Comparison of ENCODE assay signal across 12 mouse cellular contexts in genomic region chr17:27181666-27182065, GRCm38 (mm10). TPM values are rescaled to one million over a fixed set of nuclear protein-coding genes. Genes with fewer than 3 reads are reported as not detected.
DNase-seq lines count a peak whose midpoint lies in the region; ATAC-seq and TF ChIP-seq lines count a peak whose summit lies in the region.
"Had no signal": no experiment of that assay in that cellular context is flagged by ENCODE, and none has a peak within 500 bp of the region (broad histone marks: within the 10 kb centered on the region; RNA-seq: fewer than 3 reads in every experiment).

No protein-coding gene starts in this region.

- H3K36me3 ChIP-seq in hindbrain, postnatal 0 days (ENCODE audit: insufficient read depth, low read length): no peaks in the 10 kb centered on the region
- no peaks in the 10 kb centered on the region for H3K36me3 ChIP-seq in hindbrain, embryonic 12.5 days
- H3K36me3 ChIP-seq in lung, embryonic 14.5 days (ENCODE audit: insufficient read depth): no peaks in the 10 kb centered on the region
- H3K36me3 ChIP-seq: hindbrain, embryonic 15.5 days; midbrain, embryonic 12.5 days had no signal

- TF ChIP-seq CTCF in hindbrain, postnatal 0 days (IDR thresholded peaks at IDR 0.05; ENCODE audit: low read depth): peak; percentile 48
- peak; percentile 56 for TF ChIP-seq CTCF in lung, embryonic 14.5 days (IDR thresholded peaks at IDR 0.05; ENCODE audit: low read depth)

- no peak overlapping the region for H3K9ac ChIP-seq in hindbrain, postnatal 0 days (replicated peaks; ENCODE audit: low read length)
- H3K9ac ChIP-seq in hindbrain, embryonic 12.5 days: no peak overlapping the region
- H3K9ac ChIP-seq in lung, embryonic 14.5 days: no peak overlapping the region
- H3K9ac ChIP-seq: hindbrain, embryonic 15.5 days; midbrain, embryonic 12.5 days had no signal

- H3K27me3 ChIP-seq in hindbrain, postnatal 0 days (ENCODE audit: insufficient read depth, low read length): no peaks in the 10 kb centered on the region
- H3K27me3 ChIP-seq in hindbrain, embryonic 12.5 days: no peaks in the 10 kb centered on the region
- no peaks in the 10 kb centered on the region for H3K27me3 ChIP-seq in lung, embryonic 14.5 days (ENCODE audit: insufficient read depth, low read length)
- H3K27me3 ChIP-seq: hindbrain, embryonic 15.5 days; midbrain, embryonic 12.5 days had no signal

- WGBS in hindbrain, postnatal 0 days: 37% methylated on average over 3 of the region's 3 CpGs
- WGBS in hindbrain, embryonic 12.5 days: 28% methylated on average over 3 of the region's 3 CpGs
- WGBS in lung, embryonic 14.5 days: 39% methylated on average over 3 of the region's 3 CpGs

- H3K4me2 ChIP-seq in hindbrain, postnatal 0 days (ENCODE audit: low read depth, low read length): no peak overlapping the region
- no peak overlapping the region for H3K4me2 ChIP-seq in hindbrain, embryonic 12.5 days (replicated peaks)
- no peak overlapping the region for H3K4me2 ChIP-seq in lung, embryonic 14.5 days
- H3K4me2 ChIP-seq: hindbrain, embryonic 15.5 days; midbrain, embryonic 12.5 days had no signal

- no peak for ATAC-seq in hindbrain, postnatal 0 days
- ATAC-seq in hindbrain, embryonic 12.5 days (ENCODE audit: low FRiP score): no peak
- ATAC-seq in lung, embryonic 14.5 days (ENCODE audit: insufficient read depth): peak; percentile 28; the same call in 1 of the 2 replicates

- H3K27ac ChIP-seq in hindbrain, postnatal 0 days: no peak overlapping the region
- H3K27ac ChIP-seq in hindbrain, embryonic 12.5 days: no peak overlapping the region
- no peak overlapping the region for H3K27ac ChIP-seq in lung, embryonic 14.5 days (ENCODE audit: low read depth)
- H3K27ac ChIP-seq: hindbrain, embryonic 15.5 days; midbrain, embryonic 12.5 days had no signal

- H3K4me1 ChIP-seq in hindbrain, postnatal 0 days (ENCODE audit: insufficient read depth, low read length): no peaks in the 10 kb centered on the region
- peaks cover 3% of the 10 kb centered on the region; the same call in 1 of the 2 replicates for H3K4me1 ChIP-seq in hindbrain, embryonic 12.5 days
- H3K4me1 ChIP-seq in lung, embryonic 14.5 days (ENCODE audit: insufficient read depth): no peaks in the 10 kb centered on the region
- H3K4me1 ChIP-seq: hindbrain, embryonic 15.5 days; midbrain, embryonic 12.5 days had no signal

- H3K4me3 ChIP-seq in hindbrain, postnatal 0 days (ENCODE audit: low read length): no peak overlapping the region
- no peak overlapping the region for H3K4me3 ChIP-seq in hindbrain, embryonic 12.5 days
- no peak overlapping the region for H3K4me3 ChIP-seq in lung, embryonic 14.5 days (ENCODE audit: low read depth, low read length)
- H3K4me3 ChIP-seq: hindbrain, embryonic 15.5 days; midbrain, embryonic 12.5 days had no signal

- DNase-seq in hindbrain, postnatal 0 days (ENCODE audit: low spot score): no peak
- DNase-seq in MN1 (ENCODE audit: low spot score): peak; percentile 63
- peak; percentile 70 for DNase-seq in gastrocnemius, postnatal 25 days
- peak; percentile 32 for DNase-seq in lung, embryonic 14.5 days
- DNase-seq in cerebellum, postnatal 4 days (ENCODE audit: low spot score in 2 of 2): no peak
- DNase-seq in thymus, postnatal 14 days: no peak
- no peak for DNase-seq in right cerebral cortex, adult 18-20 months
- DNase-seq: cerebellum, adult 9-10 months had no signal

- no peaks in the 10 kb centered on the region for H3K9me3 ChIP-seq in hindbrain, postnatal 0 days (ENCODE audit: low read length)
- no peaks in the 10 kb centered on the region for H3K9me3 ChIP-seq in hindbrain, embryonic 12.5 days (replicated peaks)
- H3K9me3 ChIP-seq in lung, embryonic 14.5 days (ENCODE audit: low read depth, low read length): no peaks in the 10 kb centered on the region
- H3K9me3 ChIP-seq: hindbrain, embryonic 15.5 days; midbrain, embryonic 12.5 days had no signal

RNA-seq across cellular contexts. Expression of gene Ip6k3, which starts 14.1 kb away (rescaled TPM):
- 0.47 TPM in 1 of 2 replicates, not detected in the other for total RNA-seq in hindbrain, postnatal 0 days (2014; rRNA removed)
- 0.31 and 0.37 TPM in 2 replicates for polyA plus RNA-seq in hindbrain, postnatal 0 days (2015; fragmentation: Nextera tagmentation; extraction: Ambion mirVana)
- polyA plus RNA-seq in hindbrain, embryonic 12.5 days (2016; fragmentation: Nextera tagmentation; extraction: Ambion mirVana): 0.40 and 0.54 TPM in 2 replicates
- total RNA-seq in gastrocnemius, postnatal 25 days (2021): 10 to 100 TPM; 73.4 to 94.9 TPM
- polyA plus RNA-seq in lung, embryonic 14.5 days (2014; fragmentation: Nextera tagmentation; extraction: Ambion mirVana): 0.08 TPM in 1 of 2 replicates, not detected in the other
- total RNA-seq: MEL had no signal

RNA-seq across cellular contexts. Expression of gene Lemd2, which starts 22.6 kb away (rescaled TPM):
- total RNA-seq in hindbrain, postnatal 0 days (2014; rRNA removed): 100 and 112 TPM in 2 replicates
- polyA plus RNA-seq in hindbrain, postnatal 0 days (2015; fragmentation: Nextera tagmentation; extraction: Ambion mirVana): 17.5 and 18.4 TPM in 2 replicates
- 32.9 and 38.2 TPM in 2 replicates for polyA plus RNA-seq in hindbrain, embryonic 12.5 days (2016; fragmentation: Nextera tagmentation; extraction: Ambion mirVana)
- 10 to 100 TPM; 18.0 to 21.8 TPM for total RNA-seq in gastrocnemius, postnatal 25 days (2021)
- 18.1 and 20.4 TPM in 2 replicates for polyA plus RNA-seq in lung, embryonic 14.5 days (2014; fragmentation: Nextera tagmentation; extraction: Ambion mirVana)

RNA-seq across cellular contexts. Expression of gene Uqcc2, which starts 48.0 kb away (rescaled TPM):
- 230 and 283 TPM in 2 replicates for total RNA-seq in hindbrain, postnatal 0 days (2014; rRNA removed)
- 427 and 445 TPM in 2 replicates for polyA plus RNA-seq in hindbrain, postnatal 0 days (2015; fragmentation: Nextera tagmentation; extraction: Ambion mirVana)
- 263 and 312 TPM in 2 replicates for polyA plus RNA-seq in hindbrain, embryonic 12.5 days (2016; fragmentation: Nextera tagmentation; extraction: Ambion mirVana)
- 100 to 1,000 TPM; 356 to 366 TPM for total RNA-seq in gastrocnemius, postnatal 25 days (2021)
- 309 and 315 TPM in 2 replicates for polyA plus RNA-seq in lung, embryonic 14.5 days (2014; fragmentation: Nextera tagmentation; extraction: Ambion mirVana)

Comparison
In these comparisons a context has a peak if more than half of its experiments do, and no peak if none do; other contexts are left out.
1. DNase-seq: peak in MN1 (single experiment), gastrocnemius, postnatal 25 days (single experiment) and lung, embryonic 14.5 days (single experiment); none in hindbrain, postnatal 0 days (single experiment), cerebellum, postnatal 4 days (0 of 2), thymus, postnatal 14 days (single experiment) and right cerebral cortex, adult 18-20 months (single experiment).